In genomic region chr1:115658343-115659064, GRCm38 (mm10) we compare ENCODE assay signal across 21 mouse cellular contexts. TPM values are rescaled to one million over a fixed set of nuclear protein-coding genes. Genes with fewer than 3 reads are reported as not detected.
DNase-seq lines count a peak whose midpoint lies in the region; ATAC-seq lines count a peak whose summit lies in the region.
"Had no signal": no experiment of that assay in that cellular context is flagged by ENCODE, and none has a peak within 500 bp of the region (broad histone marks: within the 10 kb centered on the region; RNA-seq: fewer than 3 reads in every experiment).

No protein-coding gene starts in this region.

- H3K27me3 ChIP-seq in forebrain, embryonic 16.5 days (replicated peaks; ENCODE audit: control insufficient read depth, insufficient read depth, low read length): no peaks in the 10 kb centered on the region
- no peaks in the 10 kb centered on the region for H3K27me3 ChIP-seq in forebrain, embryonic 11.5 days (ENCODE audit: control insufficient read depth, insufficient read depth, low read length)
- H3K27me3 ChIP-seq in kidney, embryonic 16.5 days (ENCODE audit: insufficient read depth, low read length): no peaks in the 10 kb centered on the region
- no peaks in the 10 kb centered on the region for H3K27me3 ChIP-seq in neural tube, embryonic 12.5 days (replicated peaks)
- H3K27me3 ChIP-seq in liver, embryonic 11.5 days (replicated peaks; ENCODE audit: control insufficient read depth, insufficient read depth, low read length): no peaks in the 10 kb centered on the region
- H3K27me3 ChIP-seq: embryonic facial prominence, embryonic 15.5 days; heart, embryonic 15.5 days; stomach, embryonic 15.5 days had no signal

- H3K4me3 ChIP-seq in forebrain, embryonic 16.5 days (replicated peaks; ENCODE audit: low read length): no peak overlapping the region
- no peak overlapping the region for H3K4me3 ChIP-seq in forebrain, embryonic 11.5 days (ENCODE audit: low read depth, low read length)
- H3K4me3 ChIP-seq in kidney, embryonic 16.5 days (ENCODE audit: low read length): no peak overlapping the region
- no peak overlapping the region for H3K4me3 ChIP-seq in neural tube, embryonic 12.5 days
- no peak overlapping the region for H3K4me3 ChIP-seq in liver, embryonic 11.5 days (ENCODE audit: low read depth, low read length)
- H3K4me3 ChIP-seq: embryonic facial prominence, embryonic 15.5 days; heart, embryonic 15.5 days; layer of hippocampus, adult 2 months; stomach, embryonic 15.5 days had no signal

- H3K4me2 ChIP-seq in forebrain, embryonic 16.5 days (ENCODE audit: low read length): no peak overlapping the region
- H3K4me2 ChIP-seq in forebrain, embryonic 11.5 days (ENCODE audit: low read depth, low read length, severe bottlenecking): no peak overlapping the region
- no peak overlapping the region for H3K4me2 ChIP-seq in kidney, embryonic 16.5 days (replicated peaks; ENCODE audit: low read depth, low read length)
- no peak overlapping the region for H3K4me2 ChIP-seq in neural tube, embryonic 12.5 days (replicated peaks)
- no peak overlapping the region for H3K4me2 ChIP-seq in liver, embryonic 11.5 days
- H3K4me2 ChIP-seq: embryonic facial prominence, embryonic 15.5 days; heart, embryonic 15.5 days; stomach, embryonic 15.5 days had no signal

- WGBS in forebrain, embryonic 16.5 days: 59% methylated on average over 5 of the region's 5 CpGs
- WGBS in forebrain, embryonic 11.5 days: 85% methylated on average over 5 of the region's 5 CpGs
- 69% methylated on average over 5 of the region's 5 CpGs for WGBS in kidney, embryonic 16.5 days
- WGBS in neural tube, embryonic 12.5 days: 84% methylated on average over 5 of the region's 5 CpGs
- WGBS in liver, embryonic 11.5 days: 83% methylated on average over 5 of the region's 5 CpGs

- no peaks in the 10 kb centered on the region for H3K4me1 ChIP-seq in forebrain, embryonic 16.5 days (replicated peaks; ENCODE audit: control insufficient read depth, insufficient read depth, low read length)
- no peaks in the 10 kb centered on the region for H3K4me1 ChIP-seq in forebrain, embryonic 11.5 days (replicated peaks; ENCODE audit: control insufficient read depth, insufficient read depth, low read length)
- no peaks in the 10 kb centered on the region for H3K4me1 ChIP-seq in kidney, embryonic 16.5 days (ENCODE audit: insufficient read depth, low read length)
- no peaks in the 10 kb centered on the region for H3K4me1 ChIP-seq in neural tube, embryonic 12.5 days
- no peaks in the 10 kb centered on the region for H3K4me1 ChIP-seq in liver, embryonic 11.5 days (replicated peaks; ENCODE audit: control insufficient read depth, insufficient read depth, low read length)
- H3K4me1 ChIP-seq: embryonic facial prominence, embryonic 15.5 days; heart, embryonic 15.5 days; stomach, embryonic 15.5 days had no signal

- no peak overlapping the region for H3K27ac ChIP-seq in forebrain, embryonic 16.5 days (ENCODE audit: low read length)
- no peak overlapping the region for H3K27ac ChIP-seq in forebrain, embryonic 11.5 days (ENCODE audit: low read depth, low read length)
- no peak overlapping the region for H3K27ac ChIP-seq in kidney, embryonic 16.5 days (ENCODE audit: low read length)
- no peak overlapping the region for H3K27ac ChIP-seq in neural tube, embryonic 12.5 days
- no peak overlapping the region for H3K27ac ChIP-seq in liver, embryonic 11.5 days (ENCODE audit: low read depth, low read length)
- H3K27ac ChIP-seq: embryonic facial prominence, embryonic 15.5 days; heart, embryonic 15.5 days; layer of hippocampus, adult 2 months; stomach, embryonic 15.5 days had no signal

- no peak overlapping the region for H3K9ac ChIP-seq in forebrain, embryonic 16.5 days (replicated peaks; ENCODE audit: low read depth, low read length)
- H3K9ac ChIP-seq in forebrain, embryonic 11.5 days (ENCODE audit: low read length): no peak overlapping the region
- no peak overlapping the region for H3K9ac ChIP-seq in kidney, embryonic 16.5 days (replicated peaks; ENCODE audit: low read length)
- H3K9ac ChIP-seq in neural tube, embryonic 12.5 days: no peak overlapping the region
- H3K9ac ChIP-seq in liver, embryonic 11.5 days (ENCODE audit: low read depth, low read length): no peak overlapping the region
- H3K9ac ChIP-seq: embryonic facial prominence, embryonic 15.5 days; heart, embryonic 15.5 days; stomach, embryonic 15.5 days had no signal

- no peaks in the 10 kb centered on the region for H3K9me3 ChIP-seq in forebrain, embryonic 16.5 days (ENCODE audit: control insufficient read depth, low read length)
- no peaks in the 10 kb centered on the region for H3K9me3 ChIP-seq in forebrain, embryonic 11.5 days (ENCODE audit: control insufficient read depth, low read length)
- H3K9me3 ChIP-seq in kidney, embryonic 16.5 days (ENCODE audit: low read length): no peaks in the 10 kb centered on the region
- H3K9me3 ChIP-seq in neural tube, embryonic 12.5 days: no peaks in the 10 kb centered on the region
- no peaks in the 10 kb centered on the region for H3K9me3 ChIP-seq in liver, embryonic 11.5 days (ENCODE audit: control insufficient read depth, low read length)
- H3K9me3 ChIP-seq: embryonic facial prominence, embryonic 15.5 days; heart, embryonic 15.5 days; stomach, embryonic 15.5 days had no signal

- peak; percentile 77 for ATAC-seq in forebrain, embryonic 16.5 days
- ATAC-seq in forebrain, embryonic 11.5 days (replicated peaks; ENCODE audit: low FRiP score): no peak
- ATAC-seq in kidney, embryonic 16.5 days (ENCODE audit: low FRiP score, low TSS enrichment): no peak
- peak; percentile 29; the same call in 1 of the 2 replicates for ATAC-seq in neural tube, embryonic 12.5 days (ENCODE audit: low FRiP score, low read depth)
- ATAC-seq in liver, embryonic 11.5 days (replicated peaks; ENCODE audit: low FRiP score): no peak
- ATAC-seq: inflammation-experienced regulatory T-cells, adult 6 months; midbrain, embryonic 16.5 days had no signal

- H3K36me3 ChIP-seq in forebrain, embryonic 16.5 days (ENCODE audit: control insufficient read depth, insufficient read depth): no peaks in the 10 kb centered on the region
- H3K36me3 ChIP-seq in forebrain, embryonic 11.5 days (ENCODE audit: control insufficient read depth, insufficient read depth, low read length): no peaks in the 10 kb centered on the region
- H3K36me3 ChIP-seq in kidney, embryonic 16.5 days (ENCODE audit: insufficient read depth, low read length): no peaks in the 10 kb centered on the region
- H3K36me3 ChIP-seq in neural tube, embryonic 12.5 days: no peaks in the 10 kb centered on the region
- no peaks in the 10 kb centered on the region for H3K36me3 ChIP-seq in liver, embryonic 11.5 days (ENCODE audit: control insufficient read depth, insufficient read depth, low read length)
- H3K36me3 ChIP-seq: embryonic facial prominence, embryonic 15.5 days; heart, embryonic 15.5 days; stomach, embryonic 15.5 days had no signal

- no peak for DNase-seq in forebrain, embryonic 11.5 days (ENCODE audit: low spot score)
- DNase-seq in kidney, adult 11 months: peak; percentile 2
- no peak for DNase-seq in neural tube, embryonic 10.5 days (ENCODE audit: extremely low spot score, low spot score)
- DNase-seq in liver, embryonic 11.5 days (ENCODE audit: low spot score): no peak
- DNase-seq: cerebellum, adult 9-11 months; lung, adult 18-20 months; lung, postnatal 36 days; retina, postnatal 1 day; thymus, adult 18-20 months; thymus, postnatal 4 days had no signal

RNA-seq across cellular contexts. Expression of gene Cntnap5a, which starts 26.1 kb away (rescaled TPM):
- 0.63 and 1.5 TPM in 2 replicates for polyA plus RNA-seq in forebrain, embryonic 16.5 days (2015; fragmentation: Nextera tagmentation; extraction: Ambion mirVana)
- polyA plus RNA-seq in forebrain, embryonic 11.5 days (2014; fragmentation: Nextera tagmentation; extraction: Ambion mirVana): 0.03 TPM in 1 of 2 replicates, not detected in the other
- polyA plus RNA-seq in kidney, embryonic 16.5 days (2015; fragmentation: Nextera tagmentation; extraction: Ambion mirVana): 0.01 TPM in 2 replicates
- 0.52 and 0.86 TPM in 2 replicates for polyA plus RNA-seq in neural tube, embryonic 12.5 days (2016; fragmentation: Nextera tagmentation; extraction: Ambion mirVana)
- polyA plus RNA-seq in liver, embryonic 11.5 days (2014; fragmentation: Nextera tagmentation; extraction: Ambion mirVana): not detected in 2 replicates
- polyA plus RNA-seq: heart, embryonic 15.5 days; kidney, embryonic 14.5 days; liver, adult 2 months had no signal

Comparison
In these comparisons a context has a peak if more than half of its experiments do, and no peak if none do; other contexts are left out.
1. ATAC-seq: peak in forebrain, embryonic 16.5 days (single experiment) and neural tube, embryonic 12.5 days (single experiment); none in forebrain, embryonic 11.5 days (single experiment), kidney, embryonic 16.5 days (single experiment) and liver, embryonic 11.5 days (single experiment).